Mouse (Mus musculus) myocyte (in vitro differentiated cells): ENCODE measurements at regions not wholly inside any gene's neighbourhood (a gene's known extent, or its start where the extent isn't known, plus 50 kb on each side); places are given as distances from the start of the nearest gene placed in this dataset.
A peak's percentile ranks its signal among the peaks of the same experiment; 100 is the strongest.

Experiments
- H3K27me3 ChIP-seq: one replicate; pipeline ENCODE4 v1.6.1; 2011; ENCODE audit not compliant: control insufficient read depth, insufficient read depth, insufficient read length
- H3K36me3 ChIP-seq: one replicate; pipeline ENCODE4 v1.6.1; 2011; ENCODE audit not compliant: control insufficient read depth, insufficient read depth
- H3K4me2 ChIP-seq: one replicate; pipeline ENCODE4 v1.6.1; 2011; ENCODE audit warnings: low read depth, control low read depth
- H3K4me3 ChIP-seq: one replicate; pipeline ENCODE4 v1.5.1; 2011; ENCODE audit warnings: mild to moderate bottlenecking, control low read depth, moderate library complexity
- H3K79me2 ChIP-seq: one replicate; pipeline ENCODE4 v1.6.1; 2011; ENCODE audit not compliant: control insufficient read depth, insufficient read depth
- H3ac ChIP-seq: one replicate; pipeline ENCODE4 v1.6.1; 2011; ENCODE audit not compliant: control insufficient read depth, insufficient read length
- CEBPB ChIP-seq: IDR thresholded peaks from 2 replicates; pipeline ENCODE4 v1.6.1; 2011; ENCODE audit warnings: mild to moderate bottlenecking, moderate library complexity; ENCODE audit not compliant: poor library complexity, insufficient read depth, severe bottlenecking
- E2F4 ChIP-seq: IDR thresholded peaks from one replicate; pipeline ENCODE4 v1.6.1; 2011; ENCODE audit warnings: mild to moderate bottlenecking, control low read depth, moderate library complexity; ENCODE audit not compliant: insufficient read depth
- MAX ChIP-seq: IDR thresholded peaks from one replicate; pipeline ENCODE4 v1.6.1; 2011; ENCODE audit warnings: low read depth, mild to moderate bottlenecking, control low read depth
- MYOD1 ChIP-seq, 3 experiments: IDR thresholded peaks; one replicate each; pipeline ENCODE4 v1.6.1; 2011; ENCODE audit warnings: control low read depth in 2 of 3, low read depth in 2 of 3, mild to moderate bottlenecking in 2 of 3, moderate library complexity in 1 of 3; ENCODE audit not compliant: insufficient read length in 2 of 3, control insufficient read depth in 1 of 3
- MYOG ChIP-seq, 3 experiments: IDR thresholded peaks; one replicate each; pipeline ENCODE4 v1.6.1; 2011; ENCODE audit warnings: control low read depth in 2 of 3, low read depth in 2 of 3, mild to moderate bottlenecking in 2 of 3; ENCODE audit not compliant: insufficient read length in 2 of 3, control insufficient read depth in 1 of 3, insufficient read depth in 1 of 3
- POLR2A ChIP-seq: IDR thresholded peaks from one replicate; pipeline ENCODE4 v1.6.1; 2011; ENCODE audit warnings: low read depth, mild to moderate bottlenecking, control low read depth, moderate library complexity; ENCODE audit not compliant: insufficient read length
- POLR2AphosphoS2 ChIP-seq: IDR thresholded peaks from one replicate; pipeline ENCODE4 v1.6.1; 2011; ENCODE audit warnings: low read depth, control low read depth; ENCODE audit not compliant: insufficient read length
- REST ChIP-seq: IDR thresholded peaks from one replicate; pipeline ENCODE4 v1.6.1; 2011; ENCODE audit warnings: mild to moderate bottlenecking, control low read depth, moderate library complexity; ENCODE audit not compliant: insufficient read depth, insufficient read length
- SRF ChIP-seq: IDR thresholded peaks from one replicate; pipeline ENCODE4 v1.6.1; 2011; ENCODE audit warnings: low read depth; ENCODE audit not compliant: control insufficient read depth, insufficient read length
- TCF12 ChIP-seq: IDR thresholded peaks from one replicate; pipeline ENCODE4 v1.6.1; 2011; ENCODE audit warnings: mild to moderate bottlenecking, control low read depth; ENCODE audit not compliant: poor library complexity, insufficient read depth, severe bottlenecking
- TCF3 ChIP-seq: IDR thresholded peaks from one replicate; pipeline ENCODE4 v1.6.1; 2011; ENCODE audit warnings: low read depth, control low read depth; ENCODE audit not compliant: insufficient read length
- USF1 ChIP-seq: IDR thresholded peaks from one replicate; pipeline ENCODE4 v1.6.1; 2011; ENCODE audit warnings: low read depth, mild to moderate bottlenecking, control low read depth, moderate library complexity

- no peaks in the 10 kb centered on the region for H3K27me3 ChIP-seq
- H3K36me3 ChIP-seq: no peaks in the 10 kb centered on the region
- no peaks in the 10 kb centered on the region for H3K79me2 ChIP-seq
- no peak for TF ChIP-seq CEBPB
- no peak for TF ChIP-seq REST
- no peak for TF ChIP-seq SRF
- TF ChIP-seq USF1: no peak
- no peak for TF ChIP-seq TCF3
- no peak for TF ChIP-seq TCF12
- TF ChIP-seq E2F4: no peak
- no peak for TF ChIP-seq MYOD1 (IDR thresholded peaks at IDR 0.05; ENCODE audit: control insufficient read depth in 1 of 3, insufficient read length in 2 of 3, low read depth in 2 of 3)
- TF ChIP-seq POLR2A: no peak
- no peak for TF ChIP-seq MYOG (IDR thresholded peaks at IDR 0.05; ENCODE audit: control insufficient read depth in 1 of 3, insufficient read depth in 1 of 3, insufficient read length in 2 of 3, low read depth in 2 of 3)
- TF ChIP-seq MAX: no peak
- TF ChIP-seq POLR2AphosphoS2: no peak
- H3K4me2 ChIP-seq: no peak overlapping the region
- no peak overlapping the region for H3K4me3 ChIP-seq
- no peak overlapping the region for H3ac ChIP-seq
Observed at GRCm38 (mm10) chr11:71945098-71945413, 92.3 kb downstream of the Aipl1 start.

- no peak overlapping the region for H3K4me3 ChIP-seq
- no peak overlapping the region for H3K4me2 ChIP-seq
- H3K79me2 ChIP-seq: no peaks in the 10 kb centered on the region
- no peaks in the 10 kb centered on the region for H3K27me3 ChIP-seq
- no peaks in the 10 kb centered on the region for H3K36me3 ChIP-seq
- H3ac ChIP-seq: no peak overlapping the region
- no peak for TF ChIP-seq USF1
- no peak for TF ChIP-seq MAX
- no peak for TF ChIP-seq POLR2AphosphoS2
- no peak for TF ChIP-seq MYOD1 (IDR thresholded peaks at IDR 0.05; ENCODE audit: control insufficient read depth in 1 of 3, insufficient read length in 2 of 3, low read depth in 2 of 3)
- TF ChIP-seq TCF12: no peak
- TF ChIP-seq MYOG (IDR thresholded peaks at IDR 0.05; ENCODE audit: control insufficient read depth in 1 of 3, insufficient read depth in 1 of 3, insufficient read length in 2 of 3, low read depth in 2 of 3): no peak
- no peak for TF ChIP-seq REST
- no peak for TF ChIP-seq E2F4
- TF ChIP-seq SRF: no peak
- TF ChIP-seq POLR2A: no peak
- no peak for TF ChIP-seq TCF3
- no peak for TF ChIP-seq CEBPB
Observed at GRCm38 (mm10) chr11:71944398-71945097, 92.8 kb downstream of the Aipl1 start.

- H3K79me2 ChIP-seq: no peaks in the 10 kb centered on the region
- H3K4me2 ChIP-seq: no peak overlapping the region
- no peak overlapping the region for H3ac ChIP-seq
- H3K36me3 ChIP-seq: no peaks in the 10 kb centered on the region
- H3K27me3 ChIP-seq: no peaks in the 10 kb centered on the region
- no peak overlapping the region for H3K4me3 ChIP-seq
- no peak for TF ChIP-seq TCF3
- no peak for TF ChIP-seq MAX
- no peak for TF ChIP-seq POLR2AphosphoS2
- no peak for TF ChIP-seq USF1
Observed at GRCm38 (mm10) chr11:71943512-71943911, 93.8 kb downstream of the Aipl1 start.

GRCm38 (mm10) chr11:71939066-71939465 is 98.2 kb downstream of the Aipl1 start:
- H3K79me2 ChIP-seq: no peaks in the 10 kb centered on the region
- no peak overlapping the region for H3K4me3 ChIP-seq
- no peaks in the 10 kb centered on the region for H3K27me3 ChIP-seq
- TF ChIP-seq SRF (no peak), POLR2A (no peak), MAX (no peak), CEBPB (no peak), TCF3 (no peak), REST (no peak), E2F4 (no peak), TCF12 (no peak), MYOG (IDR thresholded peaks at IDR 0.05; ENCODE audit: control insufficient read depth in 1 of 3, insufficient read depth in 1 of 3, insufficient read length in 2 of 3, low read depth in 2 of 3) (no peak), MYOD1 (IDR thresholded peaks at IDR 0.05; ENCODE audit: control insufficient read depth in 1 of 3, insufficient read length in 2 of 3, low read depth in 2 of 3) (no peak), USF1 (no peak), POLR2AphosphoS2 (no peak)
- H3K36me3 ChIP-seq: no peaks in the 10 kb centered on the region
- H3ac ChIP-seq: no peak overlapping the region
- H3K4me2 ChIP-seq: no peak overlapping the region

- Histone ChIP-seq H3K27me3 (no peaks in the 10 kb centered on the region), H3K4me2 (no peak overlapping the region), H3K4me3 (no peak overlapping the region), H3K79me2 (no peaks in the 10 kb centered on the region), H3ac (no peak overlapping the region), H3K36me3 (no peaks in the 10 kb centered on the region)
- TF ChIP-seq REST (peak; percentile 84), POLR2A (no peak)
Observed at GRCm38 (mm10) chr11:71937108-71937507, 100.2 kb downstream of the Aipl1 start.
